Mouse (Mus musculus) spleen, adult 2 months (tissue): ENCODE data around the gene Cdc42se2.

Source experiments
- CTCF ChIP-seq: fragments of 200-500 bp; IDR thresholded peaks from 2 replicates; pipeline ENCODE4 v1.5.1; 2011; ENCODE audit warnings: mild to moderate bottlenecking, inconsistent platforms; ENCODE audit not compliant: insufficient read depth, insufficient read length, insufficient replicate concordance; ENCODE audit errors: extremely low read depth
- POLR2A ChIP-seq: fragments of 200-500 bp; IDR thresholded peaks from 2 replicates; pipeline ENCODE4 v1.6.1; 2011; ENCODE audit warnings: low read depth, low read length, inconsistent platforms

- no peak for TF ChIP-seq CTCF
- TF ChIP-seq POLR2A: no peak
Measured at GRCm38 (mm10) chr11:54727327-54727901, 60.1 kb downstream of the Cdc42se2 start.
